In the genomic region with DNA sequence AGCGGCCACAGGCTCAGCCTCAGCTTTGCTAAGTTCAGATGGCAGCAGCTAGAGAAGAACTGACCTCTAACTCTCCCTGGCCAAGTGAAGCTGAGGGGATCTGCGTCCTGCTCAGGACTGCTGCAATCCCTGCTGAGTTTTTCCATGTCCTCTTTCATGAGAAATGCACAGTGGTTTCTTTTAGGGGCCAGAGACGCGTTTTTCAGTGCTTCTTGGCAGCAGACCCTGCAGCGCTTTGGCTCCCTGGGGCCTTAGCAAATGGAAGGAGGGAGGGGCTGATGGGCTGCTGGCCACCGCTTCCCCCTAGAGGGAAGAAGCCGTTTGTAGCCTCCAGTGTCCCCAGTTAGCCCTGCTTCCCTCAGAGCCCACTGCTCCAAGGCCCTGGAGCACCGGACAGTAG, we compare ENCODE assay signal across 8 mouse cellular contexts. TPM values are rescaled to one million over a fixed set of nuclear protein-coding genes. Genes with fewer than 3 reads are reported as not detected.
A peak's percentile ranks its signal among the peaks of the same experiment; 100 is the strongest.
DNase-seq lines count a peak whose midpoint lies in the region; ATAC-seq and TF ChIP-seq lines count a peak whose summit lies in the region.

No protein-coding gene starts in this region.

- no peak overlapping the region for H3K27ac ChIP-seq in heart, embryonic 10.5 days
- H3K27ac ChIP-seq in brown adipose tissue, adult 24 weeks (replicated peaks; ENCODE audit: low read depth, low read length): peak overlapping the region; percentile 89
- H3K27ac ChIP-seq in hindbrain, postnatal 0 days: peak overlapping the region; percentile 68
- H3K27ac ChIP-seq in neural tube, embryonic 15.5 days (replicated peaks): 0 out of 2 replicates have a peak overlapping the region, but pooled peaks have one; percentile 2

- ATAC-seq in hindbrain, postnatal 0 days: peak; percentile 34; the same call in 1 of the 2 replicates
- peak; percentile 51; the same call in 1 of the 2 replicates for ATAC-seq in neural tube, embryonic 15.5 days (ENCODE audit: low FRiP score)
- ATAC-seq in inflammation-experienced regulatory T-cells, adult 6 months: no peak

- H3K9ac ChIP-seq in hindbrain, postnatal 0 days (replicated peaks; ENCODE audit: low read length): no peak overlapping the region
- H3K9ac ChIP-seq in neural tube, embryonic 15.5 days (replicated peaks): no peak overlapping the region

- peaks cover 39% of the 10 kb centered on the region for H3K27me3 ChIP-seq in heart, embryonic 10.5 days (ENCODE audit: insufficient read depth, poor library complexity, severe bottlenecking)
- no peaks in the 10 kb centered on the region for H3K27me3 ChIP-seq in hindbrain, postnatal 0 days (ENCODE audit: insufficient read depth, low read length)
- H3K27me3 ChIP-seq in neural tube, embryonic 15.5 days (replicated peaks): no peaks in the 10 kb centered on the region

- DNase-seq in heart, adult 11 months: peak; percentile 99
- no peak for DNase-seq in heart, embryonic 10.5 days (ENCODE audit: low spot score)
- peak; percentile 82 for DNase-seq in gastrocnemius, postnatal 14 days
- DNase-seq in hindbrain, postnatal 0 days (ENCODE audit: low spot score): peak; percentile 74
- DNase-seq in layer of hippocampus, postnatal 36 days: no peak

- H3K4me1 ChIP-seq in heart, embryonic 10.5 days: peaks cover 27% of the 10 kb centered on the region
- peaks cover 17% of the 10 kb centered on the region for H3K4me1 ChIP-seq in brown adipose tissue, adult 24 weeks (ENCODE audit: control insufficient read depth, insufficient read depth, insufficient read length, low read length)
- peaks cover 28% of the 10 kb centered on the region for H3K4me1 ChIP-seq in hindbrain, postnatal 0 days (ENCODE audit: insufficient read depth, low read length)
- H3K4me1 ChIP-seq in neural tube, embryonic 15.5 days: peaks cover 34% of the 10 kb centered on the region

- intact Hi-C loops in gastrocnemius, postnatal 14 days (cut with DNase I; ENCODE audit: low total_unique reads): loop anchor here (5.0 kb wide), 1 partner anchor 82 kb away; no protein-coding TSS in a partner anchor

- no peak overlapping the region for H3K4me3 ChIP-seq in heart, embryonic 10.5 days
- peak overlapping the region; percentile 4; the same call in 1 of the 2 replicates for H3K4me3 ChIP-seq in brown adipose tissue, adult 24 weeks (ENCODE audit: insufficient read depth, low read depth, low read length)
- H3K4me3 ChIP-seq in hindbrain, postnatal 0 days (ENCODE audit: low read length): no peak overlapping the region
- no peak overlapping the region for H3K4me3 ChIP-seq in neural tube, embryonic 15.5 days (replicated peaks)

- 13% methylated on average over 8 of the region's 8 CpGs for WGBS in heart, embryonic 10.5 days
- 10% methylated on average over 8 of the region's 8 CpGs for WGBS in hindbrain, postnatal 0 days
- WGBS in neural tube, embryonic 15.5 days: 12% methylated on average over 8 of the region's 8 CpGs

- no peak for TF ChIP-seq CTCF in hindbrain, postnatal 0 days (IDR thresholded peaks at IDR 0.05; ENCODE audit: low read depth)

- H3K4me2 ChIP-seq in hindbrain, postnatal 0 days (ENCODE audit: low read depth, low read length): 0 out of 2 replicates have a peak overlapping the region, but pooled peaks have one; percentile 16
- peak overlapping the region; percentile 19 for H3K4me2 ChIP-seq in neural tube, embryonic 15.5 days

- H3K9me3 ChIP-seq in heart, embryonic 10.5 days: no peaks in the 10 kb centered on the region
- no peaks in the 10 kb centered on the region for H3K9me3 ChIP-seq in hindbrain, postnatal 0 days (ENCODE audit: low read length)
- no peaks in the 10 kb centered on the region for H3K9me3 ChIP-seq in neural tube, embryonic 15.5 days (replicated peaks)

- no peaks in the 10 kb centered on the region for H3K36me3 ChIP-seq in heart, embryonic 10.5 days
- H3K36me3 ChIP-seq in hindbrain, postnatal 0 days (ENCODE audit: insufficient read depth, low read length): no peaks in the 10 kb centered on the region
- H3K36me3 ChIP-seq in neural tube, embryonic 15.5 days: no peaks in the 10 kb centered on the region

RNA-seq across cellular contexts. Expression of a gene that starts 10.4 kb away (rescaled TPM):
- 0.55 and 1.3 TPM in 2 replicates for polyA plus RNA-seq in heart, embryonic 10.5 days (2016; fragmentation: Nextera tagmentation; extraction: Ambion mirVana)
- polyA plus RNA-seq in brown adipose tissue, adult 24 weeks (2012; ENCODE audit: insufficient read depth, insufficient read length, missing spikeins): 1.1 and 1.5 TPM in 2 replicates
- 1 to 10 TPM; 4.8 to 6.4 TPM for total RNA-seq in gastrocnemius, postnatal 14 days (2021)
- 35.5 and 35.8 TPM in 2 replicates for total RNA-seq in hindbrain, postnatal 0 days (2014; rRNA removed)
- 5.9 and 6.1 TPM in 2 replicates for polyA plus RNA-seq in hindbrain, postnatal 0 days (2015; fragmentation: Nextera tagmentation; extraction: Ambion mirVana)
- polyA plus RNA-seq in neural tube, embryonic 15.5 days (2015; fragmentation: Nextera tagmentation; extraction: Ambion mirVana): 6.0 and 7.3 TPM in 2 replicates
- not detected for polyA plus RNA-seq in inflammation-experienced regulatory T-cells, adult 6 months (2017; shearing (Covaris generic))
- 10 to 100 TPM; 13.4 to 13.6 TPM for total RNA-seq in layer of hippocampus, postnatal 36 days (2021)

RNA-seq across cellular contexts. Expression of a gene that starts 36.5 kb away (rescaled TPM):
- 82.8 and 93.8 TPM in 2 replicates for polyA plus RNA-seq in heart, embryonic 10.5 days (2016; fragmentation: Nextera tagmentation; extraction: Ambion mirVana)
- 44.9 and 48.9 TPM in 2 replicates for polyA plus RNA-seq in brown adipose tissue, adult 24 weeks (2012; ENCODE audit: insufficient read depth, insufficient read length, missing spikeins)
- total RNA-seq in gastrocnemius, postnatal 14 days (2021): 10 to 100 TPM; 21.9 to 31.0 TPM
- 21.6 and 32.9 TPM in 2 replicates for total RNA-seq in hindbrain, postnatal 0 days (2014; rRNA removed)
- 69.9 and 71.2 TPM in 2 replicates for polyA plus RNA-seq in hindbrain, postnatal 0 days (2015; fragmentation: Nextera tagmentation; extraction: Ambion mirVana)
- polyA plus RNA-seq in neural tube, embryonic 15.5 days (2015; fragmentation: Nextera tagmentation; extraction: Ambion mirVana): 99.3 and 104 TPM in 2 replicates
- polyA plus RNA-seq in inflammation-experienced regulatory T-cells, adult 6 months (2017; shearing (Covaris generic)): 100 to 1,000 TPM in 2 of 3 experiments, 10 to 100 TPM in 1; 90.1 to 134 (median 126) TPM
- 10 to 100 TPM; 36.8 to 37.7 TPM for total RNA-seq in layer of hippocampus, postnatal 36 days (2021)

Comparison
In these comparisons a context has a peak if more than half of its experiments do, and no peak if none do; other contexts are left out.
1. DNase-seq: peak in heart, adult 11 months (single experiment), gastrocnemius, postnatal 14 days (single experiment) and hindbrain, postnatal 0 days (single experiment); none in heart, embryonic 10.5 days (single experiment) and layer of hippocampus, postnatal 36 days (0 of 2).